ENCODE assay signal across 32 mouse cellular contexts in genomic region chr3:138855387-138855786, GRCm38 (mm10).
A peak's percentile ranks its signal among the peaks of the same experiment; 100 is the strongest.
DNase-seq lines count a peak whose midpoint lies in the region; ATAC-seq and TF ChIP-seq lines count a peak whose summit lies in the region.
"Had no signal": no experiment of that assay in that cellular context is flagged by ENCODE, and none has a peak within 500 bp of the region (broad histone marks: within the 10 kb centered on the region; RNA-seq: fewer than 3 reads in every experiment).

No protein-coding gene starts in this region.

- no peaks in the 10 kb centered on the region for H3K27me3 ChIP-seq in neural tube, embryonic 13.5 days
- H3K27me3 ChIP-seq in neural tube, embryonic 15.5 days (replicated peaks), result no peaks in the 10 kb centered on the region
- H3K27me3 ChIP-seq: embryonic facial prominence, embryonic 12.5 days had no signal

- H3K36me3 ChIP-seq in neural tube, embryonic 13.5 days, result no peaks in the 10 kb centered on the region
- H3K36me3 ChIP-seq in neural tube, embryonic 15.5 days, result no peaks in the 10 kb centered on the region
- H3K36me3 ChIP-seq: embryonic facial prominence, embryonic 12.5 days had no signal

- H3K4me2 ChIP-seq in neural tube, embryonic 13.5 days, result no peak overlapping the region
- no peak overlapping the region for H3K4me2 ChIP-seq in neural tube, embryonic 15.5 days
- H3K4me2 ChIP-seq: embryonic facial prominence, embryonic 12.5 days; heart, embryonic 11.5 days had no signal

- no peak overlapping the region for H3K9ac ChIP-seq in neural tube, embryonic 13.5 days
- H3K9ac ChIP-seq in neural tube, embryonic 15.5 days (replicated peaks), result no peak overlapping the region
- H3K9ac ChIP-seq: embryonic facial prominence, embryonic 12.5 days; liver, embryonic 14.5 days had no signal

- peak; percentile 49 for DNase-seq in heart, adult 11 months
- no peak for DNase-seq in heart, adult 9 months (ENCODE audit: low spot score in 2 of 2)
- no peak for DNase-seq in left cerebral cortex, adult 2 months (ENCODE audit: extremely low spot score in 1 of 2, low spot score in 2 of 2)
- no peak for DNase-seq in left cerebral cortex, postnatal 14 days (ENCODE audit: low spot score in 2 of 2)
- DNase-seq in gastrocnemius, postnatal 14 days, result no peak
- DNase-seq in adrenal gland, postnatal 25 days, result no peak
- DNase-seq: adrenal gland, postnatal 14 days; cerebellum, adult 8-10 months; cerebellum, postnatal 36 days; embryo, embryonic 11 days; heart, postnatal 4 days; kidney, adult 11 months; kidney, postnatal 14 days; left cerebral cortex, postnatal 4 days; liver; lung, adult 2 months; lung, postnatal 10 days; right cerebral cortex, postnatal 25 days; spleen, adult 18-20 months; thymus, adult 18-20 months; thymus, postnatal 25 days had no signal

- H3K4me1 ChIP-seq in neural tube, embryonic 13.5 days (replicated peaks), result peaks cover 100% of the 10 kb centered on the region
- peaks cover 96% of the 10 kb centered on the region for H3K4me1 ChIP-seq in neural tube, embryonic 15.5 days

- no peak overlapping the region for H3K4me3 ChIP-seq in left cerebral cortex, adult 2 months
- no peak overlapping the region for H3K4me3 ChIP-seq in neural tube, embryonic 13.5 days
- no peak overlapping the region for H3K4me3 ChIP-seq in neural tube, embryonic 15.5 days (replicated peaks)
- H3K4me3 ChIP-seq: embryonic facial prominence, embryonic 12.5 days; myocyte had no signal

- H3K27ac ChIP-seq in left cerebral cortex, adult 2 months, result peak overlapping the region; percentile 85
- H3K27ac ChIP-seq in neural tube, embryonic 13.5 days (replicated peaks), result peak overlapping the region; percentile 80
- H3K27ac ChIP-seq in neural tube, embryonic 15.5 days (replicated peaks), result no peak overlapping the region
- H3K27ac ChIP-seq: embryonic facial prominence, embryonic 12.5 days; liver, embryonic 14.5 days; macrophage had no signal

- intact Hi-C loops in left cerebral cortex, adult 2 months (cut with DNase I), result no loop called here
- intact Hi-C loops in left cerebral cortex, postnatal 14 days (cut with DNase I), result loop anchor here (5.0 kb wide), 1 partner anchor 53 kb away; no protein-coding TSS in a partner anchor
- intact Hi-C loops in gastrocnemius, postnatal 14 days (cut with DNase I; ENCODE audit: low total_unique reads), result no loop called here

- TF ChIP-seq CTCF in left cerebral cortex, adult 2 months (IDR thresholded peaks at IDR 0.05), result no peak; the same call in 1 of the 2 replicates

- no peak for ATAC-seq in neural tube, embryonic 13.5 days (ENCODE audit: low read depth)
- ATAC-seq in neural tube, embryonic 15.5 days (ENCODE audit: low FRiP score), result no peak
- ATAC-seq: CD4-positive, CD25-positive, alpha-beta regulatory T cell, adult 4 months; forebrain, embryonic 16.5 days; inflammation-experienced regulatory T-cells, adult 6 months; midbrain, embryonic 16.5 days had no signal

- WGBS in neural tube, embryonic 13.5 days, result 61% methylated on average over 5 of the region's 5 CpGs
- 70% methylated on average over 5 of the region's 5 CpGs for WGBS in neural tube, embryonic 15.5 days

- no peaks in the 10 kb centered on the region for H3K9me3 ChIP-seq in neural tube, embryonic 13.5 days
- H3K9me3 ChIP-seq in neural tube, embryonic 15.5 days (replicated peaks), result no peaks in the 10 kb centered on the region
- H3K9me3 ChIP-seq: embryonic facial prominence, embryonic 12.5 days had no signal
